Mouse (Mus musculus) liver, embryonic 11.5 days (tissue): ENCODE measurements around the gene Gm20458. TPM values are rescaled to one million over a fixed set of nuclear protein-coding genes. Genes with fewer than 3 reads are reported as not detected.

Experiments used
- ATAC-seq: fragments of 200-750 bp; cut with Nextera tagmentation; replicated peaks from 2 replicates; pipeline ENCODE4 v1.8.0; 2017; ENCODE audit warnings: moderate number of reproducible peaks, mild to moderate bottlenecking, moderate TSS enrichment, moderate library complexity; ENCODE audit not compliant: low FRiP score
- DNase-seq: peaks from one replicate; pipeline ENCODE4 v3.0.0-alpha.2; 2017; ENCODE audit warnings: low spot score
- H3K27ac ChIP-seq: fragments of 300-500 bp; sonication (generic); 2 replicates; pipeline ENCODE4 v1.5.1; 2014; ENCODE audit warnings: mild to moderate bottlenecking, low read depth, low read length, control low read depth
- H3K27me3 ChIP-seq: fragments of 300-500 bp; sonication (generic); replicated peaks from 2 replicates; pipeline ENCODE4 v1.6.1; 2014; ENCODE audit warnings: low read length, mixed read lengths; ENCODE audit not compliant: control insufficient read depth, insufficient read depth
- H3K36me3 ChIP-seq: fragments of 300-500 bp; sonication (generic); 2 replicates; pipeline ENCODE4 v1.6.1; 2014; ENCODE audit warnings: mild to moderate bottlenecking, low read length, moderate library complexity, mixed read lengths; ENCODE audit not compliant: control insufficient read depth, insufficient read depth
- H3K4me1 ChIP-seq: fragments of 300-500 bp; sonication (generic); replicated peaks from 2 replicates; pipeline ENCODE4 v1.6.1; 2014; ENCODE audit warnings: low read length, mixed read lengths; ENCODE audit not compliant: control insufficient read depth, insufficient read depth
- H3K4me2 ChIP-seq: fragments of 300-500 bp; sonication (generic); 2 replicates; pipeline ENCODE4 v1.6.1; 2014; ENCODE audit warnings: mild to moderate bottlenecking, control low read depth, moderate library complexity
- H3K4me3 ChIP-seq: fragments of 300-500 bp; sonication (generic); 2 replicates; pipeline ENCODE4 v1.5.1; 2014; ENCODE audit warnings: low read depth, low read length, control low read depth
- H3K9ac ChIP-seq: fragments of 300-500 bp; sonication (generic); 2 replicates; pipeline ENCODE4 v1.6.1; 2014; ENCODE audit warnings: low read depth, low read length, control low read depth
- H3K9me3 ChIP-seq: fragments of 300-500 bp; sonication (generic); 2 replicates; pipeline ENCODE4 v1.6.1; 2016; ENCODE audit warnings: low read length, inconsistent platforms, mixed read lengths; ENCODE audit not compliant: control insufficient read depth
- WGBS: fragments of 180-500 bp; shearing (Covaris S2); extraction: QIAGEN DNeasy Blood & Tissue Kit; methylation state at CpG from one replicate; pipeline ENCODE4 v1.1.7; 2014; 5-methylcytosine and 5-hydroxymethylcytosine counted together
- polyA plus RNA-seq: library from polyadenylated mRNA; unstranded; fragments of >200 nt; fragmentation: Nextera tagmentation; extraction: Ambion mirVana; gene quantifications from 2 replicates; pipeline ENCODE4 v1.2.1, GENCODE M21; 2014

Gm20458 gene
- polyA plus RNA-seq, 1 experiment from 2014 or later: 4.4 TPM

DNA sequence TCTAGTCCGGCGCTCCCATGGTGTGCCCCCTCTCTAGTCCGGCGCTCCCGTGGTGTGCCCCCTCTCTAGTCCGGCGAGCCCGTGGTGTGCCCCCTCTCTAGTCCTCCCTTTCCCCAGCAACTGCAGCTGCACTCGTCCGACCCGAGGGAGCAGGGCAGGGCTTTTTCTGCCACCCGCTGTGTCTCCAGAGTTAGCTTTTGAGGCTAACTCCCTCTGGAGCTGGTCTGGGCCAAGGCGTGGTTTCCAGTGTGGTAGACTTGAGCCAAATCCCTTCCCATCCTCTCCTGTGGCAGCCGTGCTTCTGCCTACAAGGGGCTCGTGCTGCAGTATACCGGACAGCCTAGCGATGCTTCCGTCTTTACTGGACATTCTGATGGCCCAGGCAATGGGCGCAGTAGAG lies 47.0 kb downstream of the Gm20458 start:
- H3K36me3 ChIP-seq: peaks cover 31% of the 10 kb centered on the region
- no peaks in the 10 kb centered on the region for H3K27me3 ChIP-seq
- WGBS: 90% methylated on average over 13 of the region's 19 CpGs

DNA sequence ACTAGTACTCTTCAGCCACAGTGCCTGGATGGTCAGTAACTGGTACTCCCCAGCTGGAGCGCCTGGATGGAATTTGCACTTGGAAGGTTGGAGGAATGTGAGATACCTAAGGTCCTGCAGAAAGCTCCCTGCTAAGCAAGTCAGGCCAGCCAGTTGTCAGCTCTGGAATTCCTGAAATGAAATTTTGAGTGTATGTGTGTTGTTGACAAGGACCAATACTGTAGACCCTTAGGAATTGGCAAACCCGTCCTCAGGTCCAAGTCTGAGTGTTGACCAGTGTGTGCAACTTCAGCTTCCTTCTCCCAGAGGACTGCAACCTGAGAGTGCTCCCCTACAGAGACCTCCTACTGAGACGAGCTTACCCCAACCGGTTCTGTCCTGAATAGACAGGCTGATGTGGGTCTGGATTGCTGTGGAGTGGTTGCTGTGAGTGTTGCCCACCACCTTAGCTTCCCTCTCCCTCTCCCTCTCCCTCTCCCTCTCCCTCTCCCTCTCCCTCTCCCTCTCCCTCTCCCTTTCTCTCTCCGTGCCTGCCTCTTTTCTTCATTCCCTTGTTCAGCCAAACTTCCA lies 49.9 kb downstream of the Gm20458 start:
- no peak for DNase-seq
- Histone ChIP-seq H3K36me3 (peaks cover 8% of the 10 kb centered on the region; the same call in 1 of the 2 replicates), H3K4me2 (no peak overlapping the region), H3K9me3 (no peaks in the 10 kb centered on the region), H3K9ac (no peak overlapping the region), H3K27me3 (no peaks in the 10 kb centered on the region), H3K27ac (no peak overlapping the region), H3K4me3 (no peak overlapping the region), H3K4me1 (peaks cover 14% of the 10 kb centered on the region)
- 45% methylated on average over 4 of the region's 5 CpGs for WGBS
- no peak for ATAC-seq

More for the DNA sequence above, 47.0 kb downstream of the Gm20458 start:
- Histone ChIP-seq H3K9ac (no peak overlapping the region), H3K4me2 (no peak overlapping the region), H3K4me1 (peaks cover 7% of the 10 kb centered on the region), H3K4me3 (no peak overlapping the region), H3K9me3 (0 out of 2 replicates have a peak, but pooled peaks cover 2% of the 10 kb centered on the region), H3K27ac (no peak overlapping the region)
- ATAC-seq (no peak), DNase-seq (no peak)

DNA sequence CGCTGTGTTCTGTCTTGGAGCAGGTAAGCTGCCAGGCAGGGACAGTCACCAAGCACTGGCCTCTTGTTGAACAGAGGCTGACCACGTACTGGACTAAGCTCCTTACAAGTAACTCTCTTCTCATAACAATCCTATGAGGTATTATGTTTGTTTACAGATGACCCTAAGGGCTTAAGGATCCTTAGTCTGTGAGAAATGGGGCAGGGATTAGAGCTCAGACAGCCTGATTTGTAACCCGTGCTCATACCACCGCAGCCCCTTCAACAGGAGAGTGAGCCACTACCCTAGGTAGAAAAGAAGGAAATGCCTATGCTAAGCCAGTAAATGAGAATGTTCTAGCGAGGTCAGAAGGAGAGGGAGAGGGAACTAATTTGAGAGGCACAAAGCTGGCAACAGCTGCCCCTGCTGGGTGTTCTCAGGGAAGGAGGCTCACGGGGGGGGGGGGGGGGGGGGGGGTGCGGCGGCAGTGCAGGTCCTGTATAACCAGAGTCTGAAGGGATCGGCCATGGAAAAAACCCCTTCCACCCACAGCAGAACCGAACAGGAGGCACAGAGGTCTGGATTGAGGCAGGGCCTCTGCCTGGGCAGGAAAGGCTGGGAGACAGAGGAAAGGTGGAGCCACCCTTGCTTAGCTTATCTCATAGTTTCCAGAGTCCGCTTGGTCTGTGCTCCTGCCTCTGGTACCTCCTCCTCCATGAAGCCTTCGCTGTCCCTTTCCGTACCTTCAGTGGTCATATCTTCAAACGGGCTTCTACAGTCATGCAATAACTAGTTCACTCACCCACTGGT lies 51.5 kb downstream of the Gm20458 start:
- DNase-seq: no peak
- no peaks in the 10 kb centered on the region for H3K27me3 ChIP-seq
- H3K9me3 ChIP-seq: no peaks in the 10 kb centered on the region
- H3K9ac ChIP-seq: no peak overlapping the region
- H3K4me3 ChIP-seq: no peak overlapping the region
- H3K36me3 ChIP-seq: no peaks in the 10 kb centered on the region
- peak overlapping the region; percentile 3; the same call in 1 of the 2 replicates for H3K4me2 ChIP-seq
- H3K27ac ChIP-seq: no peak overlapping the region
- ATAC-seq: peak; percentile 60
- WGBS: 47% methylated on average over 11 of the region's 14 CpGs
- H3K4me1 ChIP-seq: peaks cover 14% of the 10 kb centered on the region

DNA sequence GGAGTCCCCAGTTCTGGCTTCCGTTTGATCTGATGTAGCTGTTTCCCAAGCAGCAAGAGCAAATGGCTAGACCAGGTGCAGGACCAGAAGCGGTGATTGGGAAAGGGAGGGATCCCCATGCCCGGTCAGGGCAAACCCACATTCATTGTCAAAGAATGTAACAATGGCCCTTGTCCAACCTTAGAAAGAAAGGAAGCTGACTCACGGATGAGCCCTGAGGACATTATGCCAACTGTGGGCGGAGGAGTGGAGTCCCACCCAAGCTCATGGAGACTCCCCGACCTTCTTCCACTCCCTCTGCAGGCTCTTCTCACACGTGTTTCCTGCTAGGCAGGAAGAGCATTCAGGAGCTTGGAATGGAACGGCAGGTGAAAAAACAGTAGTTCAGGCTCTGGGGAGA lies 52.6 kb downstream of the Gm20458 start:
- no peak overlapping the region for H3K4me2 ChIP-seq
- H3K27me3 ChIP-seq: no peaks in the 10 kb centered on the region
- no peak overlapping the region for H3K27ac ChIP-seq
- H3K9me3 ChIP-seq: no peaks in the 10 kb centered on the region
- no peak overlapping the region for H3K4me3 ChIP-seq
- WGBS: 68% methylated on average over 8 of the region's 8 CpGs
- no peak for DNase-seq
- H3K9ac ChIP-seq: no peak overlapping the region
- peaks cover 14% of the 10 kb centered on the region for H3K4me1 ChIP-seq
- no peak for ATAC-seq
- no peaks in the 10 kb centered on the region for H3K36me3 ChIP-seq

GRCm38 (mm10) chr2:164514916-164515315 lies 54.1 kb downstream of the Gm20458 start:
- no peak for DNase-seq
- H3K9me3 ChIP-seq: no peaks in the 10 kb centered on the region
- WGBS: 77% methylated on average over 3 of the region's 3 CpGs
- H3K27me3 ChIP-seq: no peaks in the 10 kb centered on the region
- H3K9ac ChIP-seq: no peak overlapping the region
- no peak overlapping the region for H3K27ac ChIP-seq
- H3K4me1 ChIP-seq: peaks cover 14% of the 10 kb centered on the region
- no peaks in the 10 kb centered on the region for H3K36me3 ChIP-seq
- no peak overlapping the region for H3K4me2 ChIP-seq
- H3K4me3 ChIP-seq: no peak overlapping the region
- no peak for ATAC-seq

DNA sequence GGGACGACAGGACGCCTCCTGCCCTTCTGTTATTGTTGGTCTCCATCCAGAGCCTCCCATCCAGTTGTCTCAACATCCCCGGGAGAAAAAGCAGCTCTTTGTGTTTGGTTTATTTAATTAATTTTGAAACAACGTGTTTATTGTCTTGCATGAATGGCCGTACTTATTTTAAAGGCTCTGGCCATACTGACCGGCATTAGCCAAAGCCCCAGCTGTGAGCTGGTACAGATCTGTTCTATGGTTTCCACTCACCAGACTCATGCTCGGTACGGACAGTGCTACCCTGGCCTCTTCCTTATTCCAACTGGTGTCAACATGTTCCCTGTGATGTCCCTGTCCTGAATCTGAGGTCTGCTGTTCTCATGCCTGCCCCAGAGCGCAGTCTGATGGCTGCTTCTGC lies 55.1 kb downstream of the Gm20458 start:
- Histone ChIP-seq H3K4me1 (peaks cover 14% of the 10 kb centered on the region), H3K36me3 (no peaks in the 10 kb centered on the region), H3K4me3 (no peak overlapping the region), H3K9ac (no peak overlapping the region), H3K27me3 (no peaks in the 10 kb centered on the region), H3K4me2 (no peak overlapping the region), H3K9me3 (no peaks in the 10 kb centered on the region), H3K27ac (no peak overlapping the region)
- WGBS: 82% methylated on average over 9 of the region's 9 CpGs
- DNase-seq: no peak
- ATAC-seq: no peak

DNA sequence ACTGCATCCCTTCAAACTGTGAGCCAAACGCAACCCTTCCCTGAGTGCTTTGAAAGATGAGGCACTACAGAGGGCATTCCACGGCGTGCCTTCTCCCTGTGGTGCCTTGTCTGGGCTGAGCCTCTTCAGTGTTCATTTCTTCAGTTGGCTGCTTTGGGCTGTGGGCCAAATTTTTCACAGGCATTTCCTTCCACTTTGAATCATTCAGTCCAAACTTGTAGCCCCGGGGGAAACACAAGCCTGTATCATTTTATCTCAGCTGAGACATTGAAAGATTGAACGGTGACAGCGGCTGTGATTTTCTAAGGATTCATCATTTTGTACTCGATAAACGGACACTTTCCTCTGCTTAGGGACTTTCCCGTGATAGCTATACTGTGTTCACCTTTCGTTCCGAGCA lies 55.8 kb downstream of the Gm20458 start:
- Histone ChIP-seq H3K27ac (no peak overlapping the region), H3K9ac (no peak overlapping the region), H3K27me3 (no peaks in the 10 kb centered on the region), H3K4me1 (peaks cover 14% of the 10 kb centered on the region), H3K4me3 (no peak overlapping the region), H3K4me2 (no peak overlapping the region), H3K36me3 (no peaks in the 10 kb centered on the region), H3K9me3 (no peaks in the 10 kb centered on the region)
- 89% methylated on average over 11 of the region's 11 CpGs for WGBS
- DNase-seq (no peak), ATAC-seq (no peak)

- Histone ChIP-seq H3K9me3 (no peaks in the 10 kb centered on the region), H3K36me3 (no peaks in the 10 kb centered on the region), H3K4me1 (peaks cover 11% of the 10 kb centered on the region), H3K4me2 (no peak overlapping the region), H3K9ac (no peak overlapping the region), H3K27me3 (0 out of 2 replicates have a peak, but pooled peaks cover 2% of the 10 kb centered on the region), H3K4me3 (no peak overlapping the region), H3K27ac (no peak overlapping the region)
- ATAC-seq (no peak), DNase-seq (peak; percentile 59)
- 27% methylated on average over 10 of the region's 10 CpGs for WGBS
Measured at GRCm38 (mm10) chr2:164517485-164518221, 56.9 kb downstream of the Gm20458 start.
